Mouse (Mus musculus) frontal cortex, adult 2 months (tissue): ENCODE data around the gene Kcnj9. TPM values are rescaled to one million over a fixed set of nuclear protein-coding genes. Genes with fewer than 3 reads are reported as not detected.
A peak's percentile ranks its signal among the peaks of the same experiment; 100 is the strongest.

ENCODE experiments used
- DNase-seq, 2 experiments: peaks; one replicate each; pipeline ENCODE4 v3.0.0; 2022; ENCODE audit warnings: low spot score in 1 of 2; ENCODE audit errors: extremely low spot score in 1 of 2
- polyA plus RNA-seq: library from polyadenylated mRNA; depleted of rRNA; stranded (reverse); fragments of >200 nt; gene quantifications from 2 replicates; pipeline ENCODE4 v1.2.3, GENCODE M21; 2012

Gene Kcnj9
- polyA plus RNA-seq, 1 experiment, result 102 TPM

GRCm38 (mm10) chr1:172314911-172315310 lies 14.2 kb downstream of the Kcnj9 start:
- no peak for DNase-seq

DNA sequence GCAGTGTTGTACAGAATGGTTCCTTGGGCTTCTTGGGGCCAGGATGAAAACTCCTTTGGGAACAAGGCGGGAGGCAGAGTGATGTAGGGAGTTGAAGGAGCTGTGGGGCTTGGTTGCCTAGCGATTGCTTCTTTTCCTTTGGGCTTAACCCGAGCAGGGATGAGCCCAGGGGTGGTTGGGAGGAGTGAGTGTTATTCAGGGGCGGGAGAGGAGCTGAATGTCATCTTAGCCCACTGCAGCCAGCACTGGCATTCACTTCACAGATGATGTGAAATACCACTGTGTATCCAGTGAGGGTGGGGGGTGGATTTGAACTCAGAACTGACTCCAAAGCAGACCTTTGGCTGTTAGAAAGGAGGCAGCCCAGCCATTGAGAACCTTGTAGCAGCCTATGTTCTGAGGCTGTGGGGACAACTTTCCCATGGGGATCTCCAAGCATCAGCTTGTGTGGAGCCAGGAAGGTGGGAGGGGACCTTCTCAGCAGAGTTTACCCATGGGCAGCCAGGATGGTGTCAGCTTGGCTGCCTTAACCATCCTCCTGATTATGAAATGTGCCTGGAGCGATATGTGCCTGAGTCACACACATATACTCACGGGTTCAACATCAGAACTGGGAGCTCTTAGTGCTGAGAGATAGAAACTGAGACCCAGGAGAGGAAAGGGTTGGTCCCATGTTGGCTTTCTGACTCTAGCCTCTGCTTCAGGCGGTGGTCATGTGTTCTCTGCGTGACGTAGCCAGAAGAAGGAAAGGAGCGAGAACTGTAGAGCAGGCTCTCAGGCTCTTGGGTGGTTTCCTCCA lies 15.3 kb downstream of the Kcnj9 start:
- DNase-seq, result peak in 1 of 2 experiments; percentile 52

DNA sequence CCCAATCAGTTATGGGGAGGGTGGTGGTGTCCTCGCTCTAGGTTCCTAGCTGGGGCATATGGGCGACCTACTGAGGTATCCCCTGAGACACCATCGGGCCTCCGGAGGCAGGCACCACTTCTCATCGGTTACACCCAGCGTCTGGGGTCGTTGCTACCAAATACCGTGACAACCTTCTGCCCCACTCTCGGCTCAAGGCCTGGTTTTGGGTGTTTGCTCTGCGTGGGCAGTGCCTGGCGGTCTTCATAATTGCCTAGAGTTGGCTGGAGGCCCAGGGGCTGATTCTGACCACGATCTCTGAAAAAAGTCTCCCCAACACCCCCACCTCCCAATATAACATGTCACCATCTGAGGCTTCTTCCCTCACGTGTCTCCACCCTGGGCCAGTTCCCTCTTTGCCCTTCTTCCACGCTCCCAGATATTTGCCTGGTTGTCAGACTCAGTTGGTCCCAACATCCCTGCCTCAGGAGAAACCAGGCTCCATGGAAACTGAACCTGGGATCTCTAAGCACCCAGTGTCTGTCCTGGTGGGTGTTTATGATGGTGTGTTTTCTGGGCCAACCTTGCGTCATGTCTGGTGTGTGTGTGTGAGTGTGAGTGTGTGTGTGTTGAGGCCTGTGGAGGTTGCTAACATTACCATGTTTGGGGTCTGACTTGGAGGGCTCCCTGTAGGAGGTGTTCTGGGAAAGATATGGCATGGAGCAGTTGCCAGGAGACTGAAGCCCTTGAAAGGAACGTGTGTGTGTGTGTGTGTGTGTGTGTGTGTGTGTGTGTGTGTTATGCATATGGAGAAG lies 16.2 kb downstream of the Kcnj9 start:
- DNase-seq, result peak in 1 of 2 experiments; percentile 74

DNA sequence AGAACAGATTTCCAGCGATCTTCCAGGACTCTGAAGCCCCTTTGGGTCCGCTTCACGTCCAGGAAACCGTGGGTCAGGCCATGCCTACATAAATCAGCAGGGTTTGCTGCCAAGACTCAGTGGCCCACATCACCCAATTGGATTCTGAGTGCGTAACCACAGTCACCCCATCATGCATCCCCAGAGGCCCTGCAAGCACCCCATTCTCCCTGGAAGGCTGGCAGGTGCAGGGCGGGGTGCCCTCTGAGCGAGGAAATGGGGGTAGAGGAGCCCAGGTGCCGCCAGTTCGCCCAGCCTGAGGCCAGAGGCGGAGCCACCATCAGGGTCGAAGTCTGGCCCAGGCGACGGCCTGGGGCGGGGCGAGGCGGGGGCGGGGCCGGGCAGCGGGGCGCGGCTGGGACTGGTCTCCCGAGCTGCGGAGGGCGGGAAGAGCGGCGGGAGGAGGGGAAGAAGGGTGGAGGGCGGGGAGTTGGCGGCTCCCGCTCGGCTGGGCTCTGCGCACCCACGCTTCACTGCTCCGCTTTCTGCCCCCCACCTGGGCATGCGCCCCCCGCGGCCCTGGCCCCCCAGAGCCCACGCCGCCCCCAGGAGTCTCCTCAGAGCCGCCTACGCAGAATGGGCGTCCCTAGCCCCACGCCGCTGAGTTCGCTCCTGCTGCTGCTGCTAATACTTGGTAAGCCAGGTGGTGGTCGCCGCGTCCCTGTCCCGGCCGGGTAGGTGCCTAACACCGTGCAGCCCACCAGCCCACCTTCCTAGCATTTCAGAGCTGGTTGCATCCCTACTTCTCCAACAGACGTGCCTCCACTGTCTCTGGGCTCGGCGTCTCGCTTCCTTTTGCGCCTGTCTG lies 17.0 kb downstream of the Kcnj9 start:
- DNase-seq, result peak in 1 of 2 experiments; percentile 71

DNA sequence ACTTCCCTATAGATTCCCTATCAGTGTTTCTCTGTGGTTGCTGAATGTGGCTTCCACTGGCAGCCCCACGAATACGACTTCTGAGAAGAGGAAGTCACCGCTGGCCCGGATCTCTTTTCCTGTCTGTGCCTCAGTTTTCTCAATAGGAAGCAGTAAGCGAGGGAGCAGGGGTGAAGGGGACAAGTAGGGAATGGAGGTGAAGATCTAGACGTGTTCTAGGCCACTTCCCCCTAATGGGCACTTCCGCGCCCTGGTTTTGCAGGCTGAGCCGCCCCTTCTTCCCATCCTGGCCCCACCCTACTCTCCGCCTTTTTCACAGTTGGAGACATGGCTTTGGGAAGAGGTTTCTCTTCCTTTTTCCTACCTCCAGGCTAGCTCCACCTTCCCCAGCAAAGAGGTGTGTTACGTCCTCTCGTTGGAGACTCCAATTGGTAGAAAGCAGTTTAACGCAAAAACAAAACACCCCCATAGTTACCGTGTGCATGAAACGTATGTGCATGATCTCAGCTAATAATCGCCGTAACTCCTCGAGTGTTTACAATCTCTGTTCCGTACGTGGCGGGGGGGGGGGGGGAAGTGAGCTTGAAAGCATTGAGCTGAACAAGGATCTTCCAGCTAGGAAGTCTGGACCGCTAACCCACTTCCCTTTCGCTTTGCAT lies 17.7 kb downstream of the Kcnj9 start:
- peak in 1 of 2 experiments; percentile 81 for DNase-seq

DNA sequence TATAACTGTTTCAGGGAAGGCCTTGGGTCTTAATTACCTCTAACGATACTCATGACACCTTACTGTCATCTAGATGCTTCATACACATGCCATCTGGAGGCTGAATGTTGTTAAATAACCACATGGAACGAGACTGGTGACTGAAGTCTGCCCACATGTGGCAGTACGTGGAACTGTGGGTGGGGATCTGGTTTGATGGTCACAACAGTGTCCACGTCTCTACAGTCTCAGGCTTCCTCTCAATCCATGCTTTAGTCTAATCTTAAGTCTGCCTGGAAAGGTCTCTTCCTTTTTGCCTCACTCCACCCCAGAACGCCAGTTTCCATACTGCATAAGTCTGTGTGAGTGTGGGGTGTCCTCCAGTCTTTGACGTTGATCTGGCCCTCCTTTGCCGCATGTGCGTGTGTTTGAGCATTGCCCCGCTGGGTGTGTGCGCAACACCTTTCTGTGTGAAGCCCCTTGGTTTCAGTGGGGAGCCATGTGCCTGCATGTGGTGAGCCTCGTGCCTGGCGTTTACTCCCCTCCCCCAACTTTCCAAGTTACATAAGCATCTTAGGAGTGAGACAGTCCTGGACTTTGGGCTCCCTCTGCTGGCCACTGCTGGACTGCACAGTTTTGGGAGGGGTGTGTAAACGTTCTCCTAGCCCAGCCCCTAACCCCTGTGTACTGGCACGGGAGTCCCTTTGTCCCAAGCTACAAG lies 19.3 kb downstream of the Kcnj9 start:
- peak; percentile 89 to 97 for DNase-seq

DNA sequence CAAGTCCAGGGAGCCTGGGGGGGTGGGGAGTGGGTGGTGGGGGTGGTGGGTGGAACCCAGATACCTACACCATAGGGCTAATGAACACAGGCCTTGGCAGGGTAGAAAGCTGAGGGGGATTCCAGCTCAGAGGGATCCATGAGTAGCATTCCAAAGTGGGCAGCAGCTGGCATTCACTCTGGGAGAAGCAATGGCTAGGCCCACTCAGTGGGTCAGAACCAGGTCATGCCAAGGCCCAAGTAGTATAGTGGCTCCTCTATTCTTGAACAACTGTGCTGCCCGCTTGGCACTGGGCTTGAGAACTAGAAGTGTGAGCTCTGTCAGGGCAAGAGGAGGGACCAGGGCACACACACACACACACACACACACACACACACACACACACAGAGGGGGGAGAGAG lies 20.7 kb downstream of the Kcnj9 start:
- no peak for DNase-seq

- no peak for DNase-seq
Observed at GRCm38 (mm10) chr1:172307936-172308335, 21.2 kb downstream of the Kcnj9 start.

DNA sequence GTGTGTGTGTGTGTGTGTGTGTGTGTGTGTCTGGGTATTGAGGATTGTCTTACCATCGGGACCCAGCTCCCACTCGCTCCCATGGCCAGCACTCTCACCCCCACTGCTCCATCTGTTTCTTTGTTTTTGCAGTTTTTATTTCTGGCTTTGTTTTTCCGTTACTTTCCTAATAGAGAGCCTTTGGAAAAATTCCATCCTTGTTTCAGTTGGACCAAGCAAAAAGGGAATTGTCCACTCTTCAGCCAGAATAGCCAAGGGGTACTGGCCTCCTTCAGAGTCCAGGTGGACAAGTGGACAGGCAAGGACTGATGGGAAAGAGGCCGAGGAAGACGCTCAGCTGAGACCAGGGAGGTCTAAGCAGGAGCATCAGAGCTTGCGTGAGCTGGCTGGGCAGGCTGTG lies 22.2 kb downstream of the Kcnj9 start:
- no peak for DNase-seq

DNA sequence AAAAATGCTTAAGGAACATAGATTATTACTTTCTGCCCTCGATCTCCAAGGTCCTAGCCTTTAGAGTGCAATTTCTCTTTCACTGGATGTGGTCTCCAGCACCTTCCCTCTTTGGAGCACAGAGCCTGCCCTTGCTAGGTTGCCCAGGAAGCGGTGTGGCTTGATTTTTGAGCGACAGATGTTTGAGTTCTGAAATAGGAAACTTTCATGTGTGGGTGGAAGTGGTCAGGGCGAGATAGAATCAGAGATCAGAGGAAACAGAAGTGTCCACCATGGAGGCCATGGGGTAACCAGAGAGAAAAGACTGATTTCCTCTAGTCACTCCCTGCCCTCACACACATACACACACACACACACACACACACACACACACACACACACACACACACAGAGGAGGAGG lies 22.9 kb downstream of the Kcnj9 start:
- DNase-seq, result no peak

DNA sequence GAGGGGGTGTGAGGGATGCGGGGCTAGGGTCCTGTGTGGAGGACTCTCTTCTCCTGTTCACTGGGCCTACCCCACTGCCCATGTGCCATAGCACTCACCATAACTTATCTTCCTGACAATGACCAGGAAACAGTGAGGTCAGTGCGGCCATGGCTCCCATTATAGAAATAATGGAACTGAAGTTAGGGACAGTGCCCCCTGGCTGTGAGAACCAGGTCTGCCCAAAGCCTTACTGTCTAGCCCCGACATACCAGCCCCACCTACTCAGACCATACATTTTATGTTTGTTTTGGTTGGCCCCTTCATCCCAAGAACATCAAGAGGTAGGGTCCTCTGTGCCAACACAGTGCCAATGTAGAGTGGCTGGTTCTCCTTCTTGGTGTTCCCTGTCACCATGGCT lies 23.5 kb downstream of the Kcnj9 start:
- DNase-seq, result no peak

DNA sequence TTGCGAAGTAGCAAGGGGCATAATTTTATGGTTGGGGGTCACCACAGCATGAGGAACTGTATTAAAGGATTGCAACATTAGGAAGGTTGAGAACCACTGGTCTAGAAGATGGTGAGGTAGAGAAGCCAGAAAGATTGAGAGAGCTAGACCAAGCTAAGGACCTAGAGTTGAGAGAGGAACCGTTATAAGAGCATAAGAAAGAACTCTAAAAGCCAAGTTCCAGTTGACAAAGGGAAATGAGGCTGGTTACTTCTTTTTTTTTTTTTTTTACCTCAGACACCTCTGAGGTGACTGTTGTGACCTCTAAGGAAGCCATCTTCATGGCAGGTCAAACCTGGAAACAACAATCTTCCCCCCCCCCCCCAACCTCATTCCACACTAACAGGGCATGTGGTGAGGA lies 24.0 kb downstream of the Kcnj9 start:
- DNase-seq, result no peak

DNA sequence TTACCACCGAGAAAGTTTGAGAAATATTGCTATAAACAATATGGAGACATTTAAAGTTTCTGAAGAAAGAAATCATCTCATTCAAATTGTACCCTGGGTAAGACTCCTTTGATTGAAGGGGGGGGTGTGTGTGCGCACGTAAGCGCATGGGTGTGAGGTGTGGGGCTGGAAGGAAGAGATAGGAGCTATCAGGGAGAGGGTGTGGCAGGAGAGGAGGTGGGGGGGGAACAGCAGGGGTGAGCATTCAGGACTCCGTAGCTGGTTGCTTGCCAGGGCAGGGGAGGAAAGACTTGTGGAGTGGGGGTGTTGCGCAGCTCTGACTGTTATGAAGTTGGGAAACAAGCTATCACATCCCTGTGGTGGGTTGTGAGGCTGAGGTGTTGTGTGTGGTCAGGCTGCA lies 24.7 kb downstream of the Kcnj9 start:
- no peak for DNase-seq

DNA sequence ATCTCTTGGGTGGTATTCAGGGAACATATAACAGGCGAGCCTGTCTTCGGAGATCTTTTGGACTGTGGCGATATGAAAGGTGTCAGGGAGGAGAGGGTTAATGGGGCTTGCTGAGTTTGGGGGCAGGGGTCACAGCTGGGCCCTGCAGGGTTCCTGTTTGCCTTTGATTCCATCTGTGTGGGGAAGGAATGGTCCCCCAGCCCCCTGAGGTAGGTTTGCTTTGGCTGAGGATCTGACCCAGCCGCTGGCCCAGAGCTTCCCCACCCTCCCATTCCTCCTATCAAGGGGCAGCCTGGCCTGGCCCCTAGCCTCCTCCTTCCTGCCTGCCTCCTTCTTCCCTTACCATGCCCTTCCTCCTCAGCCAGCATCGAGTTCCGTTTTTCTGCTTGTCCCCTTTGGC lies 26.3 kb downstream of the Kcnj9 start:
- no peak for DNase-seq

GRCm38 (mm10) chr1:172302311-172302710 lies 26.8 kb downstream of the Kcnj9 start:
- no peak for DNase-seq

DNA sequence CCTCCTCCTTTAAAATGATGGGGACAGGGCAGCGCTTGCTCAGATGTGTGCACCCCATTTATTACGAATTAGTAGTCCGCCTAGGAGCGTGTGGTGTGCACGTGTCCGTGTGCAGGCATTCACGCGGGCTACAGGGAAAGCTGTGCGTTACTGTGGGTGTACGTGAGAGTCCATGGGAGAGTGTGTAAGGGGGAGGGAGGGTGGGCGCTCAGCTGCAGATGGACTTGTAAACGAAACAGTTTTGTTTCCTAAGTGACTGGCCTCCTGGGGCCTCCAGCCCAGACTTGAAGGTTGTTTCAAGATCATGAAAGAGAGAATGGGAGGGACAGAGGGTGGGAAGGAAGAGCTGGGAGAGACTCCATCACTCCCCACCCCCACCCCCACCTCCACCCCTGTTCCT lies 27.9 kb downstream of the Kcnj9 start:
- DNase-seq, result no peak

- DNase-seq, result no peak
Observed at GRCm38 (mm10) chr1:172300247-172300646, 28.9 kb downstream of the Kcnj9 start.

- peak in 1 of 2 experiments; percentile 49 for DNase-seq
Observed at GRCm38 (mm10) chr1:172299528-172299927, 29.6 kb downstream of the Kcnj9 start.

DNA sequence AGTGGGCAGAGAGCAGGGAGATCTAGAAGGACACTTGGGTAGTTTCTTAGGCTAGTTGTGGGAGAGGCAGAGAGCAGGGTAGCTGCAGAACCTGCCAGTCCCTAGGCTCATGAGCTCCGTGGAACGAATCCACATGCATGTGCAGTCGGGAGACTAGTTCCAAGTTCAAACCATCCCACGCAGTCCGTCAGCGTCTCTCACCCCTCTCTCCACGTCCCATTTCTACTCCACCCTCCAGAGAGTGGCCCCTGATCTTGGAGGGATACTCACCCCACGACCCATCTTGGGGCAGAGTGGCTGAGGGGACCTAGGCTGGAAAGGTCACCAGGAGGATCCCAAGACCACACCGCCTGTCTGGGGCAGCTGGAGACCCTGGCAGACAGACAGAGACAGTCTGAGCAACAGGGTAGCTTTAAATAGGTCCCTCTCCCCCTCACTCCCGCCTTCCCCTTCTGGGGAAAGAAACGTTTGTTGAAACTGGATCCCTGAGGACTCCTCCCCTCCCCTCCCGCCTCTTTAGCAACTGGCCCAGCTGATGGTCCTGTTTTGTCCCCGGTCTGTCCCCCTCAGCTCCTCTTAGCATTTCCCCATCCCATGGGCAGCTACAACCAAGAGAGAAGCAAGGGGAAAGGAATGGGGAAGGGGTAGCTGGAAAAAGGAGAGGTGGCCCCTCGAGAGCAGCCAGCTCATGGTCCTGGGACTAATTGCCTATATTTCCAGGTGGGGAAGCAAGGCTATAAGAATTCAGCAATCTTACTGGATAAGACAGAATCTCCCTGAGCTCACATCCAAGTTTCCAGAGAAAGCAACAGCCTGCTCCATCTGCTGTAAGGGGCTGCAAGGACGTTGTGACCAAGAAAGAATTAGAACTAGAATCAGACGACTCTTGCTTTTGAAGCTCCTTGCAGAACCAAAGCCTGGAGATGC lies 31.2 kb downstream of the Kcnj9 start, which contains the start of gene Atp1a2:
TSS of gene Atp1a2 (minus strand) at position 454 of the 927 bp plus-strand sequence.
- peak in 1 of 2 experiments; percentile 73 for DNase-seq
